Mouse (Mus musculus) CD4-positive, CD25-positive, alpha-beta regulatory T cell, adult 9 weeks (primary cell): ENCODE data around the gene Slc33a1. TPM values are rescaled to one million over a fixed set of nuclear protein-coding genes. Genes with fewer than 3 reads are reported as not detected.

Source experiments
- polyA plus RNA-seq: library from polyadenylated mRNA; unstranded; fragments of 100-300 nt; shearing (Covaris generic); gene quantifications from one replicate; pipeline ENCODE4 v1.2.1, GENCODE M21; 2017

The Slc33a1 gene
- polyA plus RNA-seq: 17.0 TPM

GRCm38 (mm10) chr3:63964100-63964921, at the start of gene Slc33a1:
Gene Slc33a1 (minus strand): TSS chr3:63964768.

GRCm38 (mm10) chr3:63975955-63976908, 11.7 kb upstream of the Slc33a1 start, which contains the start of gene Gmps:
Gene Gmps (plus strand): TSS chr3:63976106.

GRCm38 (mm10) chr3:63928878-63929859, 35.4 kb downstream of the Slc33a1 start, which contains the start of gene E130311K13Rik:
Gene E130311K13Rik (minus strand): TSS chr3:63929472.

GRCm38 (mm10) chr3:63899309-63899695, 65.3 kb downstream of the Slc33a1 start, which contains the start of gene Plch1:
Gene Plch1 (minus strand): TSS chr3:63899472.

Other genes with a start within 250 kb of the Slc33a1 start
- not detected for gene Plch1, start 65.3 kb downstream of the Slc33a1 start, polyA plus RNA-seq
- gene E130311K13Rik, start 35.3 kb downstream of the Slc33a1 start, polyA plus RNA-seq: 8.1 TPM
- 28.9 TPM for gene Gmps, start 11.3 kb upstream of the Slc33a1 start, polyA plus RNA-seq
- gene Vmn2r1, start 116.8 kb upstream of the Slc33a1 start, polyA plus RNA-seq: not detected
- gene Vmn2r2, start 177.2 kb upstream of the Slc33a1 start, polyA plus RNA-seq: 0.07 TPM